Mouse (Mus musculus) frontal cortex, adult (tissue): ENCODE results near the gene Syne1.

Experiments used
- ATAC-seq: cut with Nextera tagmentation; 2 replicates; pipeline ENCODE4 v1.9.2; 2017; ENCODE audit warnings: mild to moderate bottlenecking, moderate library complexity, mixed read lengths; ENCODE audit not compliant: low TSS enrichment

The Syne1 gene

GRCm38 (mm10) chr10:5309961-5310713 lies 241.1 kb downstream of the Syne1 start:
- ATAC-seq: peak; percentile 79

GRCm38 (mm10) chr10:5309398-5309797 lies 241.9 kb downstream of the Syne1 start:
- no peak for ATAC-seq

- ATAC-seq: peak; percentile 55; the same call in 1 of the 2 replicates
Observed at GRCm38 (mm10) chr10:5305555-5305954, 245.7 kb downstream of the Syne1 start.

- ATAC-seq: no peak
Observed at GRCm38 (mm10) chr10:5295291-5295891, 255.9 kb downstream of the Syne1 start.

GRCm38 (mm10) chr10:5289575-5289909 lies 261.7 kb downstream of the Syne1 start:
- peak; percentile 59; the same call in 1 of the 2 replicates for ATAC-seq

- ATAC-seq: peak; percentile 97
Observed at GRCm38 (mm10) chr10:5288716-5289574, 262.3 kb downstream of the Syne1 start.

- ATAC-seq: no peak
Observed at GRCm38 (mm10) chr10:5288262-5288661, 263.0 kb downstream of the Syne1 start.

- ATAC-seq: no peak
Observed at GRCm38 (mm10) chr10:5275769-5276168, 275.5 kb downstream of the Syne1 start.

- no peak for ATAC-seq
Observed at GRCm38 (mm10) chr10:5270641-5271040, 280.6 kb downstream of the Syne1 start.

GRCm38 (mm10) chr10:5264418-5264817 lies 286.9 kb downstream of the Syne1 start:
- peak; percentile 93 for ATAC-seq

GRCm38 (mm10) chr10:5262636-5263035 lies 288.6 kb downstream of the Syne1 start:
- ATAC-seq: no peak

GRCm38 (mm10) chr10:5256686-5257085 lies 294.6 kb downstream of the Syne1 start:
- no peak for ATAC-seq

- 0 out of 2 replicates have a peak, but pooled peaks have one; percentile 55 for ATAC-seq
Observed at GRCm38 (mm10) chr10:5253752-5254151, 297.5 kb downstream of the Syne1 start.

- ATAC-seq: peak; percentile 20; the same call in 1 of the 2 replicates
Observed at GRCm38 (mm10) chr10:5250702-5251101, 300.6 kb downstream of the Syne1 start.

GRCm38 (mm10) chr10:5239680-5240079 lies 311.6 kb downstream of the Syne1 start:
- ATAC-seq: no peak

- peak; percentile 77 for ATAC-seq
Observed at GRCm38 (mm10) chr10:5236926-5237325, 314.4 kb downstream of the Syne1 start.

GRCm38 (mm10) chr10:5236171-5236570 lies 315.1 kb downstream of the Syne1 start:
- no peak for ATAC-seq

- ATAC-seq: peak; percentile 58
Observed at GRCm38 (mm10) chr10:5234721-5235501, 316.4 kb downstream of the Syne1 start.

- ATAC-seq: no peak
Observed at GRCm38 (mm10) chr10:5229129-5229528, 322.2 kb downstream of the Syne1 start.

- peak; percentile 69 for ATAC-seq
Observed at GRCm38 (mm10) chr10:5227395-5228076, 323.7 kb downstream of the Syne1 start.

- no peak for ATAC-seq
Observed at GRCm38 (mm10) chr10:5215943-5216342, 335.3 kb downstream of the Syne1 start.
